Mouse (Mus musculus): Measurements from ENCODE around the gene Cdc37l1.

DNA sequence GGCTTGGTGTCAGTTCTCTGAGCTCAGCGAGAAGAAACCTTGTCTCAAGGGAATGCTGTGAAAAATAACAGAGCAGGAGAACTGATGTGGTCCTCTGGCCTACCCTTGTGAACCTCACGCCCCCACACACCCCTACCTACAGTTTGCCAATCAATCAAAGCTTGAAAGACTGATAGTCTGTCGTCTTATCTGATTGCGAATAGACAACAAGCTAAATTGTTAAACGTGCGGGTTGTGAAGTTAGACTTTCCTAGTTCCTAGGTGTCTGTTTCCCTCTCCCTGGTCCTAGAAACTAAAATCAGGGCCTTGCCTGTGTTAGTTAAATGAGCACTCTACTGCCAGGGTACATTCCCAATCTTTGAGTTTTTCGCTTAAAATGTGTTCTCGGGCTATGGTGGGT lies 637 bp upstream of the Cdc37l1 start:
- TF ChIP-seq POLR2A (IDR thresholded peaks at IDR 0.05; ENCODE audit: control insufficient read depth, extremely low read depth, insufficient read depth, low read length, poor library complexity), result no peak
- TF ChIP-seq CTCF (IDR thresholded peaks at IDR 0.05; ENCODE audit: borderline replicate concordance, control insufficient read depth, extremely low read depth, insufficient read depth, low read length, poor library complexity), result no peak

Measured in thymus, adult 2 months (tissue).